Mouse (Mus musculus) stomach, postnatal 0 days (tissue): ENCODE measurements around the gene Cadps.

Experiments
- CTCF ChIP-seq: IDR thresholded peaks from 2 replicates; pipeline ENCODE4 v1.5.1; 2016; ENCODE audit warnings: antibody characterized with exemption, low read depth, mild to moderate bottlenecking, moderate library complexity
- EP300 ChIP-seq: optimal IDR thresholded peaks from 2 replicates; pipeline ENCODE3; 2016; ENCODE audit warnings: antibody characterized with exemption

DNA sequence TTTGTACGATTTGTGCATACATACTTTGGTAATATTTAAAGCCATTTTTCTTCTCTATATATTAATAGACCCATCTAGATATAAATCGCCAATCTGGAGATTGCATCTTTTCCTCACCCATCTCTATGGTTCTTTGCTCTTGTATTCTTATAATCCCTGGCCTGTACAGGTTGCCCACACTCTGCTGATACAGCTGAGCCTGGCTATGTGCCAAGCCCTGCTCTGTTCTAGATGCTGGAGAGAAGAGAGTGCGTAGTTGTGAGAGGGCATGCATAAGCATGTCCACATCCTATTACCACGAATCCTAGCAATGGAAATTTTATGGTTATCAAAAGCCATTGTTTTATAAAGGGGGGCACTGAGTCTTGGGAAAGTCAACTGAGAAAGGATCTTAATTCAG lies 360.7 kb downstream of the Cadps start:
- no peak for TF ChIP-seq CTCF
- TF ChIP-seq EP300, result no peak
